In genomic region chr17:66251495-66251894, GRCm38 (mm10) we compare ENCODE assay signal across 14 mouse cellular contexts.
"Had no signal": no experiment of that assay in that cellular context is flagged by ENCODE, and none has a peak within 500 bp of the region (broad histone marks: within the 10 kb centered on the region; RNA-seq: fewer than 3 reads in every experiment).

No protein-coding gene starts in this region.

- H3K36me3 ChIP-seq: midbrain, embryonic 13.5 days; midbrain, embryonic 15.5 days; neural tube, embryonic 12.5 days had no signal

- H3K27ac ChIP-seq: liver, embryonic 14.5 days; midbrain, embryonic 13.5 days; midbrain, embryonic 15.5 days; neural tube, embryonic 12.5 days had no signal

- H3K4me3 ChIP-seq: midbrain, embryonic 13.5 days; midbrain, embryonic 15.5 days; neural tube, embryonic 12.5 days had no signal

- DNase-seq: lung, adult 18-20 months; lung, embryonic 14.5 days; lung, postnatal 10 days; lung, postnatal 4 days; right cerebral cortex, postnatal 14 days; spleen, adult 18-20 months; thymus, adult 2 months; thymus, postnatal 25 days; thymus, postnatal 4 days had no signal

- ATAC-seq: midbrain, embryonic 13.5 days; midbrain, embryonic 15.5 days had no signal

- H3K4me1 ChIP-seq: midbrain, embryonic 13.5 days; midbrain, embryonic 15.5 days; neural tube, embryonic 12.5 days had no signal

- H3K27me3 ChIP-seq: midbrain, embryonic 13.5 days; midbrain, embryonic 15.5 days; neural tube, embryonic 12.5 days had no signal

- H3K4me2 ChIP-seq: lung, embryonic 14.5 days; midbrain, embryonic 11.5 days; midbrain, embryonic 13.5 days; midbrain, embryonic 15.5 days; neural tube, embryonic 12.5 days had no signal

- H3K9ac ChIP-seq: liver, embryonic 14.5 days; lung, embryonic 14.5 days; midbrain, embryonic 13.5 days; midbrain, embryonic 15.5 days; neural tube, embryonic 12.5 days had no signal

- H3K9me3 ChIP-seq: midbrain, embryonic 13.5 days; midbrain, embryonic 15.5 days; neural tube, embryonic 12.5 days had no signal
